Mouse (Mus musculus): ENCODE measurements around the gene Cfap74. TPM values are rescaled to one million over a fixed set of nuclear protein-coding genes. Genes with fewer than 3 reads are reported as not detected.

Cfap74 gene
- not detected in 2 replicates for polyA plus RNA-seq (2012; ENCODE audit: insufficient read depth, insufficient read length, low replicate concordance, missing spikeins)

DNA sequence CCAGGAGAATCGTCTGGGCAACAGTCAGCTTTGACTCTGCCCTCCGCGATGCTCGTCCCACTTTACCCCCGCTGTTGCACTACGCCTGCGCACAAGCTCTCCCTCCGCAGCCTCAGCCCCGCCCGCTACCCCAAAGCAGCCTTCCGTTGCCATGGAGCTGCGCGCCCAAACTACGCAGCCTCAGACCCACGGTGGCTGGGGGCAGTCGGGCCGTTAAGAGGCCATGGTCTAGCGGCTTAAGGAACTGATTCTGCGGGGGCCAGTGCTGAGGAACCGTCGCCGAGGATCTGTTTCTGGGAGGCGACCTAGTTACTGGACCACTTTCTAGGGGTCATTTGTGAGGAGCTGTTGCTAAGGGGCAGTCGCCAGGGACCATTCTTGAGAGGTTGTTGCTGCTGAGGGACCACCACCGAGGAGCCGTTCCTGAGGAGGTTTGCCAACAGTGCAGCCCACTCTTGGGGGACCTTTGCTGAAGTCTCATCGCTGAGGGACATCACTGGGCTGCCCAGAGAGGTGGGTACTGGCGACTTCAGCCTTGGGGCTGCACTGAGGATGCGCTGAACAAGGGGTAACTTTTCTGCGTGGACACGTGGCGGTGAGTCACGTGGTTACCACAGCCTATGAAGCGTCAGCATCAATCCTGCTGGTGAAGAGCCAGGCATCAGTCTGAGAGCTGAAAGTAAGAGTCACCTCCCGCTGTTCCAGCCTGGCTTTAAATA lies at the start of gene Cfap74:
Cfap74 (plus strand) TSS at position 133 of the 719 bp plus-strand sequence.
- TF ChIP-seq POLR2A (IDR thresholded peaks at IDR 0.05; ENCODE audit: insufficient read depth, low read depth, low read length): peak; percentile 66; the same call in 1 of the 2 replicates
- no peak for TF ChIP-seq CTCF (IDR thresholded peaks at IDR 0.05; ENCODE audit: insufficient read depth, low read depth, low read length)
- peak within 1 kb of the TSS; percentile 77 for H3K4me3 ChIP-seq (ENCODE audit: insufficient read depth, low read depth, low read length)
- peak within 1 kb of the TSS; percentile 68 for H3K27ac ChIP-seq (ENCODE audit: insufficient read depth, low read depth, low read length)
- H3K4me1 ChIP-seq (ENCODE audit: control insufficient read depth, insufficient read depth, low read length): peaks cover 8% of the 10 kb centered on the region
- under 1% methylated on average over 35 of the region's 35 CpGs for WGBS

DNA sequence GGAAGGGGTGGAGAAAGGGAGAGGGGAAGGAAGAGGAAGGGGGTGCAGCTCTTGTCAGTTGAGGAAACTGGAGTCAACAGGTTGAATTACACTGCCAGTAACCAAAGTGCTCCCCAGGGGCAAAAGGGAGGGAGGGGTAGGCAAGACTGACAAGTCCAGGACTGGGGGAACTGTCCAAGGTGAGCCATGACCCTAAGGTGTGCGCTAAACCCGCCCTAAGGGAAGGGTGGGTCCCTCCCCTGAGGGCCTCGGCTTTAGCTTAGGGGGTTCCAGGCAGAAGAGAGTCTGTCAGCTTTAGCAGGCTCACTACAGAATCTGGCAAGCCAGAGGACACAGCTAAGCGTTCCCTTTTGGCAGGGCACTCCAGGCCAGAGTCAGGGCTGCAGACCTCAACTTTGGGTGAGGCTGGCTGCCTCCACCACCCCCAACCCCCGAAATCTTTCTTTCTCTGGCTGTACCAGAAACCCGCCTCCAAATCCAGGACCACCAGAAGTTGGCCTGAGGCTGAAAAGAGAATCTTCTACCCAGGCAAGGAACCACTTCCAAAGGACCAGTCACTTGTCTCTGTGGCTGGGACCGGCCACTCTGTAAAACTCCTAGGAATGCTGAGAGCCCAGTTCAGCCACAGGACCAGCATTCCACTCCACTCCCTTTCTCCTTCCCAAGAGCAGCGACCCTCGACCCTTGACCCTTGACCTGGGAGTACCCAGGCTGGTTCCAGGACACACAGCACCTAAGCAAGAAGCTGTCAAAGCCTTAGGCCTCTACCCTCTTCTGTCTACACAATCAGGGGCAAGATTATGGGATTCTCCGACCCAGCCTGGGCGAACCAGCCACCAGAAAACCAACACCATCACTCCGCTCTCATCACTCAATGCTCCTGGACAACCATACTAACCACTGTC lies 49.2 kb upstream of the Cfap74 start:
- TF ChIP-seq POLR2A (IDR thresholded peaks at IDR 0.05; ENCODE audit: insufficient read depth, low read depth, low read length) (no peak), CTCF (IDR thresholded peaks at IDR 0.05; ENCODE audit: insufficient read depth, low read depth, low read length) (no peak)
- Histone ChIP-seq H3K4me3 (ENCODE audit: insufficient read depth, low read depth, low read length) (no peak overlapping the region), H3K4me1 (ENCODE audit: control insufficient read depth, insufficient read depth, low read length) (peaks cover 8% of the 10 kb centered on the region; the same call in 1 of the 2 replicates), H3K27ac (ENCODE audit: insufficient read depth, low read depth, low read length) (no peak overlapping the region)
- WGBS: 58% methylated on average over 12 of the region's 12 CpGs

- no peak overlapping the region for H3K27ac ChIP-seq (ENCODE audit: insufficient read depth, low read depth, low read length)
- H3K4me1 ChIP-seq (ENCODE audit: control insufficient read depth, insufficient read depth, low read length): peaks cover 8% of the 10 kb centered on the region; the same call in 1 of the 2 replicates
- H3K4me3 ChIP-seq (ENCODE audit: insufficient read depth, low read depth, low read length): peak overlapping the region; percentile 39
- WGBS: 1% methylated on average over 42 of the region's 42 CpGs
- TF ChIP-seq CTCF (IDR thresholded peaks at IDR 0.05; ENCODE audit: insufficient read depth, low read depth, low read length) (no peak), POLR2A (IDR thresholded peaks at IDR 0.05; ENCODE audit: insufficient read depth, low read depth, low read length) (no peak)
Observed at GRCm38 (mm10) chr4:155360856-155361255, 48.1 kb upstream of the Cfap74 start.

DNA sequence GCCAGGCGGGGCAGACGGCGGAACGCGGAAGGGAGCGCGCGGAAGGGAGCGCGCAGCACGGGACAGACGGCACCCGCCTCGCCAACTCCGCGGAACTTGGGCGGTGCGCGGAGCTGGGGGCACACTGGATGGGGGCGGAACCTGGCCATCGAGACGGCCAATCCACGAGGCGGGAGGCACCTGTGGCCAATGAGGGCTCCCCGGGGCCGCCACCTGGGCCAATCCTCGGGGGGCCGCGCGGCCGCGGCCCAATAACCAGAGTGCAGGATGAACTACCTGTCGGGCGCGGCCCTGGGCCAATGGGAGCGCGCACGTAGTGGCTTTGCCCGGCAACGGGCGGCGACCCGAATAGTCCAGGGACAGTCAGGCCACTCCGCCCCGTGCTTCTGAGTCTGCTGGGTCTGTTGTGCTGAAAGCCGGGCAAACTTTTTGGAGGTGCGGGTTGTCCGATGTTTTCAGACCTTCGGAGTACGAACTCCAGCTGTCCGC lies 47.6 kb upstream of the Cfap74 start, which contains the start of gene Prkcz:
Prkcz (minus strand) TSS at position 59 of the 489 bp plus-strand sequence.
- no peak for TF ChIP-seq POLR2A (IDR thresholded peaks at IDR 0.05; ENCODE audit: insufficient read depth, low read depth, low read length)
- no peak for TF ChIP-seq CTCF (IDR thresholded peaks at IDR 0.05; ENCODE audit: insufficient read depth, low read depth, low read length)
- 1% methylated on average over 51 of the region's 51 CpGs for WGBS
- Histone ChIP-seq H3K4me1 (ENCODE audit: control insufficient read depth, insufficient read depth, low read length) (peaks cover 8% of the 10 kb centered on the region; the same call in 1 of the 2 replicates), H3K27ac (ENCODE audit: insufficient read depth, low read depth, low read length) (no peak within 1 kb of the TSS), H3K4me3 (ENCODE audit: insufficient read depth, low read depth, low read length) (peak within 1 kb of the TSS; percentile 39)

- 54% methylated on average over 5 of the region's 5 CpGs for WGBS
- Histone ChIP-seq H3K4me3 (ENCODE audit: insufficient read depth, low read depth, low read length) (no peak overlapping the region), H3K27ac (ENCODE audit: insufficient read depth, low read depth, low read length) (no peak overlapping the region), H3K4me1 (ENCODE audit: control insufficient read depth, insufficient read depth, low read length) (peaks cover 8% of the 10 kb centered on the region; the same call in 1 of the 2 replicates)
- TF ChIP-seq CTCF (IDR thresholded peaks at IDR 0.05; ENCODE audit: insufficient read depth, low read depth, low read length) (no peak), POLR2A (IDR thresholded peaks at IDR 0.05; ENCODE audit: insufficient read depth, low read depth, low read length) (no peak)
Observed at GRCm38 (mm10) chr4:155362443-155362842, 46.5 kb upstream of the Cfap74 start.

DNA sequence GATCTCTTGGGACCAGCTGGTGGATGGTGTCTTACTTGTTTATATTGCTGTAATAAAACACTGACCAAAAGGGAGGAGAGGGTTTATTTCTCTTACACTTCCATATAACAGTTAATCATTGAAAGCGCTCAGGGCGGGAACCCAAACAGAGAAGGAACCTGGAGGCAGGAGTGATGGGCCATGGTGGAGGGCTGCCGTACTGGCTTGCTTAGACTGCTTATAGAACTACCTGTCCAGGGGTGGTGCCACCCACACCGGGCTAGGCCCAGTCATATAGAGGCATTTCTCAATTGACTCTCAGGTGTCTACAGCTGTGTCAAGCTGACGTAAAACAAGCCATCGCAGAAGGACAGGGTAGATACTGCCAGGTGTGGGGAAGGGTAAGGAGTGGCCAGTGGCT lies 42.2 kb upstream of the Cfap74 start:
- no peak for TF ChIP-seq CTCF (IDR thresholded peaks at IDR 0.05; ENCODE audit: insufficient read depth, low read depth, low read length)
- TF ChIP-seq POLR2A (IDR thresholded peaks at IDR 0.05; ENCODE audit: insufficient read depth, low read depth, low read length): no peak
- no peak overlapping the region for H3K27ac ChIP-seq (ENCODE audit: insufficient read depth, low read depth, low read length)
- H3K4me1 ChIP-seq (ENCODE audit: control insufficient read depth, insufficient read depth, low read length): peaks cover 12% of the 10 kb centered on the region
- no peak overlapping the region for H3K4me3 ChIP-seq (ENCODE audit: insufficient read depth, low read depth, low read length)
- 92% methylated on average over 6 of the region's 6 CpGs for WGBS

GRCm38 (mm10) chr4:155367739-155368138 lies 41.3 kb upstream of the Cfap74 start:
- Histone ChIP-seq H3K4me1 (ENCODE audit: control insufficient read depth, insufficient read depth, low read length) (peaks cover 15% of the 10 kb centered on the region), H3K4me3 (ENCODE audit: insufficient read depth, low read depth, low read length) (no peak overlapping the region), H3K27ac (ENCODE audit: insufficient read depth, low read depth, low read length) (no peak overlapping the region)
- WGBS: 92% methylated on average over 9 of the region's 9 CpGs
- TF ChIP-seq POLR2A (IDR thresholded peaks at IDR 0.05; ENCODE audit: insufficient read depth, low read depth, low read length) (no peak), CTCF (IDR thresholded peaks at IDR 0.05; ENCODE audit: insufficient read depth, low read depth, low read length) (no peak)

DNA sequence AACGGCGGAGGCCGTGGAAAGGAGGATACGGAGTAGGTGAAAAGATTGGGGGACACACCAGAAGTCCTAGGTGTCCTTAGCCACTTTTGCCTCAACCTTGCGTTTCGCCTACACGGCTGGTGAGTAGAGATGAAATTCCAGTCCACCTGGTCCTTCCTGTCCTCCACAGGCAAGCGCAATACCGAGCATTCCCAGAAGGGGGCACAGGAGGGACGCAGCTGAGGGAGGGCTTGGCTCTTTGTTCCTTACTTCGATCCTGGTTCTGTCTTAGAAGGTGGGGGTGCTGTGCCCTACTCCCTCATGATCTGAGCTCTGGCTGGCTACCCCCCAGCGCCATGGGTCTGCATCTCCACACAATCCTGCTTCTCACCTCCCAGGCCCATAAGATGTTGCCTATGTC lies 40.3 kb upstream of the Cfap74 start:
- Histone ChIP-seq H3K27ac (ENCODE audit: insufficient read depth, low read depth, low read length) (no peak overlapping the region), H3K4me3 (ENCODE audit: insufficient read depth, low read depth, low read length) (peak overlapping the region; percentile 15; the same call in 1 of the 2 replicates), H3K4me1 (ENCODE audit: control insufficient read depth, insufficient read depth, low read length) (peaks cover 15% of the 10 kb centered on the region)
- no peak for TF ChIP-seq POLR2A (IDR thresholded peaks at IDR 0.05; ENCODE audit: insufficient read depth, low read depth, low read length)
- TF ChIP-seq CTCF (IDR thresholded peaks at IDR 0.05; ENCODE audit: insufficient read depth, low read depth, low read length): peak; percentile 82
- 21% methylated on average over 12 of the region's 12 CpGs for WGBS

Data from olfactory bulb, adult 2 months (tissue).